Mouse (Mus musculus) cerebellum, adult 9-10 months (tissue): ENCODE measurements around the gene Psmc6.
A peak's percentile ranks its signal among the peaks of the same experiment; 100 is the strongest.

Source experiments
- DNase-seq: peaks from one replicate; pipeline ENCODE4 v3.0.0; 2022

Psmc6 gene

GRCm38 (mm10) chr14:45364211-45365195 is 34.9 kb downstream of the Psmc6 start:
- DNase-seq: peak; percentile 78

GRCm38 (mm10) chr14:45365196-45365587 is 35.6 kb downstream of the Psmc6 start:
- DNase-seq: no peak

- no peak for DNase-seq
Observed at GRCm38 (mm10) chr14:45378771-45379170, 49.2 kb downstream of the Psmc6 start.

DNA sequence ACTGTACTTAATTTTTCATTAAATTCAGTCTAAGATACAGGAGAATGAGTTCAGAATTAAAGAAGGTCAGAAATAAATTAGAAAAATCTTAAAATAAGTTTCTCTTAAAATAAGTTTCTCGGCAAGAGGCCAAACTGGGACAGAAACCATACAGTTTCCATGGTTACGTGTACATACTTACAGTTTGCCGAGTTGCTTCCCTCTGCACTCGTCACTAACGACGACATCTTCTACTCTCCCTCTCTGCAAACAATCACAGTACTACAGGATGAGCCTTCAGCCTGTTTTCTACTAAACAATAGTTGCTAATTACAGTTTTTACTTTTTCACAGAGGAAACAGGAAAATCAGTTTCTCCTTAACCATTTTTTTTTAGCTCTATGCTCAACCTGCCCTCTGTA is 51.2 kb downstream of the Psmc6 start:
- DNase-seq: no peak

- DNase-seq: no peak
Observed at GRCm38 (mm10) chr14:45382912-45383311, 53.3 kb downstream of the Psmc6 start.

GRCm38 (mm10) chr14:45385596-45385995 is 56.0 kb downstream of the Psmc6 start:
- DNase-seq: no peak

DNA sequence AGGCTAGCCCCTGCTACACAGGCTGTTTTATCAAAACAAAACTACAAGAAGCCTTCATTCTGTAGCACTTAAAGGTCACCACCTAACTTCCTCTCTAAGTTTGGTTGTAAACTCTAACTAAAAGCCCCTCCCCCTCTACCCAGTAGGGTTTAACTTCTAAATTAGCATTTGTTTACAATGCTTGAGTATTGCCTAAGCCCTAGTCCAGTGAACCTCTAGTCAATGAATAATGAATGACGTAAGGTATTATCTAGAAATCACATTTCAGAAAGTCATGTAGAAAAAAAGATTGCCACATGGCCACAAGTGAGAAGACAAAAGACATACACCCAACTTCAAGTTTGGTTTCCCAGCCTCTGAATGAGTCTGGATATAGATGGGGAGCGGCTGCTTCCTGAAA is 57.9 kb downstream of the Psmc6 start:
- DNase-seq: peak; percentile 34

DNA sequence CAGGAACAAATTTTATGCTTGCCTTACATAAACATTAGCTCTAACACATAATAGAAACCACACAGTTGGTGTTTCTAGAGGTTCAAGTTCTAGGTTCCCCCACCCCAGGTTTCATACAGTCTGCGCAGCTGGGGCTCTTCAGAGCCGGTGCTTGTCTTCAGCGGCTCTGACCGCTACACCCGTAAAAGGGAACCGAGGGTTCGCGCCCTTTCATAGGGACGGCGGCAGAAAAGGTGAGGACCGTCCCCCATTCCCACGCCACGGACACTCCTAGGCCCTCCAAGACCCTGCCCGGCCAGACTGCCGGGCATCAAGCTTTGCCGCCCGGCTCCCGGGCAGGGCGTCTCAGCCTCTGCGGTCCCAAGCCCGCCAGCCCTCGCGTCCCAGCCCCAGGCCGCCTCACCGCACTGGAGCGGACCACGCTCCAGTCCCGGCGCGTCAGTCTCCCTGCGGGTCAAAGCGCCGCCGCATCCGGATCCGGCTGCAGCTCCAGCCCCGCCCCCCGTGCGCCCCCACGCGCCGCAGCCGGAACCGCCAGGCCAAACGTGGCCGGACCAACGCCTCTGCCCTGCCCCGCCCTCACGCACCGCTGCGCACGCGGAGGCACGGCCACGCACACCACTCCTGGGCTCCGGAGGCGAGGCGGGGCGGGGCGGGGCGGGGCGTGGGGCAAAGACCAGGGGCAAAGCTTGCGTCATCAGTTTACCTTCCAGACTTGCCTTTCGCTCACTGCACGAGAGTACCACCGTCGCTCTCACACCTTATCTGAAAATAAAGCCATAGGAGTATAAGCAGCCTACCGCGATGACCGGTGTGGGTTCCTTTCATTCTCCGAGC is 59.0 kb downstream of the Psmc6 start:
- DNase-seq: peak; percentile 93

DNA sequence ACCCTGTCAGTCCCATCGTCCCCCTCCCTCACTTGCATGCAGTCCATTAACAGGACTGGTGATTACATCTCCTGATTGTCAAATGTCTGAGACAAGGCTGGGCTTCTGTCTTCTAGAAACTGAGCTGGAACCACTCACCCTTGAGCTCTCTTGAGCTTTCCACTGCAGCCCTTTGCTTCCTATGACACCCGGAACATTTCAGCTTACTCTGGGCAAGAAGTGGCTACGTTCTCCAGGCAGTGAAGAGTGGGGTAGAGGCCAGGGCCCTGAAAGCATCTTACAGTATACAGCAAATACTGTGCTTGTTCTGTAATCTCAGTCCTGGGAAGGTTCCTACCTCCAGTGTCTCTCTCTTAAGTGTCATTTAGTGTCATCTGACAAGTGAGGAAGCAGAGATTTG is 59.6 kb downstream of the Psmc6 start:
- DNase-seq: no peak
